Mouse (Mus musculus): ENCODE measurements at regions not wholly inside any gene's neighbourhood (a gene's known extent, or its start where the extent isn't known, plus 50 kb on each side); places are given as distances from the start of the nearest gene placed in this dataset.

DNA sequence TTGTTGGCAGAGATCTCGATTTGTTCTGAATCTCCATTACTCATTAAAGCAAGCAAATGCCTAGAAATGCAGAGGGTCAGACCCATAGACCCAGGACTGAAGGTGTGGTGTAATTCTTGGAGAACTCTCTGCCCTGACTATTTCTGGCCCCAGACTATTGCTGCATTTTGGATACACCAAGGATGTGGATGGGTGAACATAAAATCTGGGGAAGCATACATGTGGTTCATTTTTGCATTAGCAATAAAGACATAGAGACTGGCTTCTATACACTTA lies 303.0 kb downstream of the Meis1 start:
- no peak for DNase-seq (ENCODE audit: low spot score in 2 of 2)

DNA sequence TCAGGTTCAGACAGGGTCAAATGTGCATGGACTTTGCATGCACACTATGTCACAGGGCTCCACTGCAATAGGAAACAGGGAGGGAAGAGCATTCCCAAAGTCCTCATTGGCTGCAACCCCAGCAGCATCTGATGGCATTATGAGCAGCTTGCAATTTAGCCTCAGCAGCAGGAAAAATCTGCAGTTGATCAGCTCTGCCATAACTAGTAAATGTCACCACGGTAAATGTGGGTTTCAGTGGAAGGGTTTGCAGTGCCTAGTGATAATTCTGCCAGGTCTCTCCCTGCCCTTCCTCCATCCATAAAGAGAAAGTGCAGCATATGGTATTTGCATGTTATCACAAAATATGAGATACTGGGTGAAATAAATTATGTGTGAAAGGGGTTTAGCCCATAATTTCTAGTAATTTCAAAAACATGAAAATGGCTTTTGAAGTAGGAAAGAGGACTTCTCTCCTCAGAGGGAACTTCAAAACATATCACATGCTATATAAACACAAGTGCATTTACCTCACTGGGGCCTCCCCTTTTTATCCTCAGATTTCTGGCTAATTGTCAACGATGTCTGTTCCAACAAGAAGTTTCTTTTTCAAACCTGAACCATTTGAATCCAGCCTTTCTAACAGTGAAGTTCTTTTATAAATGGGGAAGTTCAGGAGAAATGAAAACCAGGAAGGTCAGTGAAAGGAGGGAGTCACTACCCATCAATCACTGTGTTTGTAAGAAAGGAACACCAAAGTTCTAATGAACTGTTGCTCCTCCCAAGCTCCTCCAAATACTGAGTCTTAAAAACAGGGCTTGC lies 303.5 kb downstream of the Meis1 start:
- DNase-seq (ENCODE audit: low spot score in 2 of 2) = no peak

DNA sequence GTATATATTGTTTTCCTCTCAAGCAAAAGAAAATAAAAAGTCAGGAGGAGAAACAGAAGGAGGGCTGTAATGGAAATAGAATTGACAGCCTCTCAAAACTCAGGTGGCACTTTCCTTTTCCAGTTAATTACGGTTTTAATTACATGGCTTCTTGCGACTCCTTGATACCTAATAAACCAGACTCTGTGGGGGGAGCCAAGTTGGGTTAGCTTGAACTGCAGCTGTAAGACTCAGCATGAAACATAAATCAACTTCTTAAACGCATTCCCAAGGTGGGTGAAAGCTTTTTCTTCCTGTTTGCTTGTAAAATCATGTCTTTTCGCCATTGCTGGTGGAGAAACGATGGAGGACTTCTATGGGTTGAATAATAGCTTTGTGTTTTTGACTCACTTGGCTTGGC lies 304.4 kb downstream of the Meis1 start:
- DNase-seq (ENCODE audit: low spot score in 2 of 2) = no peak

DNA sequence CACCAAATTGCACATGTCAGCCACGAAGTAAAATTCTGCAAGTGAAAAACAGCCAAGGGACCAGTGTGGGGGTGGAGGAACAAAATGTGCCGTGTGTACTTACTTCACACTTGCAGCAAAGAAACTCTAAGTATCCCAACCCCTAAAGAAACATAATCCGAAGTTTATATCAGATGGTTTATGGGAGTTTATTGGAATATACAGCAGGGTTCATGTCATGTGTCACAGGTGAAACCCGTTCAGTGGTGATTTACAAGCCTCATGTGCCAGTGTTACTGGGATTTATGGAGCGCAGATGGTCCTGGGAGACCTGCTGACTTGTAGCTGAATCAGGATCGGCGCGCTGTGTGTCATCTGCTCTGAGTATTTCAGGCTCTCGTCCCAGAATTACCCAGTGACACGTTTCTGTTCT lies 306.1 kb downstream of the Meis1 start:
- DNase-seq (ENCODE audit: low spot score in 2 of 2) = no peak

DNA sequence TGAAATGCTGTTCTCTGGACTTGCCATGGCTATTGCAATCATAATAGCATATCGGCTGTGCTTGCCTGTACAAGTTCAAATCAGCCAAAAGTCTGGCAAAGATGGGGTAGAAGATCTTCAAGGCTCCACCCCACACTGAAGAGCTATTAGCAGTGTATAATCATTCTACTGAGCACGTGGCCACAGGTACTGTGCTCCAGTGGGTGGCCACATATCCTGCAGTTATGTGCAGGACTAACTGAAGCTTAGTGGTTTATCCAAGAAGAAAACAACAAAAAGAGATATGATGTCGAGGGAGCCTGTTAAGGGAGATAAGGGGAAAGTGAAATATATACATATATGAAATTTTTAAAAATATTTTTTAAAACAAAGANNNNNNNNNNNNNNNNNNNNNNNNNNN lies 309.2 kb downstream of the Meis1 start:
- DNase-seq (ENCODE audit: low spot score in 2 of 2) = no peak

DNA sequence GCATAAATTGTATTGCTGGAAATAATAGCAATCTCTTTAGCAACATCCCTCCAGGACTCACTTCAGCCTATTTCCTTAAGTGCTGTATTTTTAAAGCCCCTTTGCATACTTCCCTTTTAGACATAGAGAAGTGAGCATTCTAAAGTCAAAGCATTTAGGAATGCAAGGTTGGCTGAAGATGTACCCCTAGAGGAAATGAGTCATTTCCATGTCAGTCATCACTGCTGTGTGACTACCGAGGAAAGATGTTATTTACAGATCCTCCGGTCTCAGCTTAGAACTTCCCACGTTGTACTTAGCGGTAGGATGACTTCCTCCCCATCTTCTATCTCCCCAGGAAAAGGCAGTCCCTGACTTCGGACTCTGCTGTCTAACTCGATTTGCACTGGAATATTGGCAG lies 337.2 kb downstream of the Meis1 start:
- no peak for DNase-seq (ENCODE audit: low spot score in 2 of 2)

DNA sequence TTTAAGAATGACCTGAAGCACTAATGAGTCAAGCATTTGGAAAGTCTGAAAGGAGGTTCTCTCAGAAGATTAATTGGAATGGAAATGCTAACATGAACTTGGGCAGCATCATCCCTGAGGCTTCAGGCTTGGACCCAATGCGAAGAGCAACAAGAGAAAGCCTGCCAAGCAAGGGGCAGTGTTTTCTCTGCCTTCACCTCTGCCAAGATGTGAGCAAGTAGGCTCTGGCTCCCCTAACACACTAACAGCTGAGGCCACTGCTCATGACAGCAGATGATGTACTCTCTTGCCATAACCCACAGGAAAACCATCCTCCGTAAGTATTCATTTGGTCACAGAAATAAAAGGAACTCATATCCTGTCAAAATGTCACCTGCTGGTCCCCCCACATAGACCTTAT lies 341.9 kb downstream of the Meis1 start:
- no peak for DNase-seq (ENCODE audit: low spot score in 2 of 2)

DNA sequence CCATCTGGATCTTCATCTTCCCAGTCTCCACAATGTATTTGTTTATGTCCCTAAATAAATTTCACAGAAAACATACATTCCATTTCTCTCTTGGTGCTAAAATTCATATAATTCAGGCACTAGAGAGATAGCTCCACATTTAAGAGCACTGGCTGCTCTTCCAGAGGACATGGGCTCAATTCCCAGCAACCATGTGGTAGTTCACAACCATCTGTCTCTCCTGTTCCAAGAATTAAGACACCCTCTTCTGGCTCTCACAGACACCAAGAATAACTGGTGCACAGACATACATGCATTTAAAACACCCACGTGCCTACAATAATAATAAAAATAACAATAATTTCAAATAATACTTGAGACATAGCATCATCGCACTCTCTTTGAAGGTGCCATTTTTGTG lies 347.8 kb downstream of the Meis1 start:
- no peak for DNase-seq (ENCODE audit: low spot score in 2 of 2)

DNA sequence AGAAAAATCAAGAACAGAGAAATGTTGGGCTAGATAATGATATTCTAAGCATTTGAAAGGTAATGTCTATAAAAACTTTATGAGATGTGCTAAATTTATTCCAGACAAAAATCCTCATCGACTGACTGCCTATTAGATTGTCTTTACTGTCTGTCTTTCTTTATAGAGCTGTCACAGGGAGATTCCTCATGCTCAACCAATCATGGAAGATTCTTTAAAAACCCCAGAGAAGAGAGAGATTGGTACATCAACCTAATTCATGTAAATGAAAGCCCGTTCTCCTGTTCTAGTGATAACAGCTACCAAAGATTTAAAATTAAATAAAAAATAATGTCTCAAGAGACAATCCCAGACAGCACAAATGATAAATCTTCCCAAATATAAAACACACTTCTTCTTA lies 349.5 kb downstream of the Meis1 start:
- DNase-seq (ENCODE audit: low spot score in 2 of 2) = no peak

DNA sequence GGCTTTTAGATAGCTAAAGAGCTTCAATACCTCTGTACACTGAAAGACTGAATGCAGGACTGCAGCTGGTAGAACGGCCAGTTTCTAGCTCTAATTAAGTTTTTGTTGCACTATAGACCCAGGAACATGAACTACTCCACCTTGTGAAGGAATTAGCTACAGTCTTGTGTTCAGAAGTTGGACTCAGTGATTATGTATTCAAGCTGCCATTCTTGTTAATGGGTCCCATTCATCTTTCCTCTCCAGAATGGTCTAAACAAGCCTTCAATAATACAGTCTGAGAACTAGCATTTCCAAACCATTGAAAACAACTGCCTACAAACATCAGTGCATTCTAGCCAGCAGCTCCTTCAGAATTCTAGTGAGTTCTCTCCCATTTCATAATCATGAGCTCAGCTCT lies 362.4 kb downstream of the Meis1 start:
- no peak for DNase-seq (ENCODE audit: low spot score in 2 of 2)

DNA sequence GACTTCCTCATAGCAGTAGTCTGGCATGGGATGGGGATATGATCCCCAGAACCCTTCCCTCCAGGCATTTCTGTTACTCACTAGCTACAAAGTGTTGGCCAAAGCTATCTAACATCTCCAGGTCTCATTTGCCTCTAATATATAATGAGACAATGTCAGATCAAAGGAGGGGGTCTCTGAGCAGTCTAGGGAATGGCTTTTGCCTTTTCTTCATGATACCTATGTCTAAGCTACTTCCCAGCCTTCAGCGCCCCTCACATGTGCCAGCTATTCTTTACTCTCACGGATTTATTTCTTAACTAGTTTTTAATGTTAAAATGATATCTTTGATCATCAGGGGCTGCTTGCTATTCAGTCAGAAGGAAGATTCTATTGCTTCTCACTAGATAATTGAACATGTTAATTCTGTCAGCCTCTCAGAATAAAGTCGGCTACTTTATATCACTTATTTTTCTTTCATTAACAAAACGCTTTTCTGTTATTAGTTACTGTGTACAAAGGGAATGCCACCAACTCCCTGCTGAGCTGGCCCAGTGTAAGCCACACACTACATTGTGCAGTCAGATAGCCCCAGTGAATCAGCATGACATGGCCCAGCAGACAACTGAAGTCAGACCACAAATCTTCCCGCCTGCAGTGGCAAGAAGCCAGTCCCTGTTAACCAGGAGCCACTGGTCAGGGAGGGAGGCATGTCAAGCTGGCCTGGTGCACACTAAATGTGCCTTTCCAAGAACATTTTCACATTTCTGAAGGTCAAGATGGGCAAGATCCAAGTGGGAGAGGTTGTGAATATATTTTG lies 386.6 kb downstream of the Meis1 start:
- DNase-seq (ENCODE audit: low spot score in 2 of 2) = no peak

DNA sequence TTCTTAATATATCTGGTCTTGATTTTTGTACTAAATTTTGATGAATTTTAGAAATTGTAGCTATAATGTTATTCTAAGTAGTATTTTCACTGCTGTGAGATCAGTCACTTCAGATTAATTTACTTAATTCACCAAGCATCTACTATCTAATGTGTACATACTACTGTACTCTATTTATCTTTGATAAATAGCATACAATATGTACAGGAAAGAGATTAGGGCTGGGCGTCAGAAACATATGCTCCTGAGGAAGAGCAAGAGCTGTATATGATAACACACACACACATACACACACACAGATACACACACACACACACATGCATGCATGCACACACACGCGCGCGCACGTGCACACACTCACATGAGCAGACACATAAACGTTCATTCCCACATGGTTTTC lies 387.2 kb downstream of the Meis1 start:
- DNase-seq (ENCODE audit: low spot score in 2 of 2) = no peak

DNA sequence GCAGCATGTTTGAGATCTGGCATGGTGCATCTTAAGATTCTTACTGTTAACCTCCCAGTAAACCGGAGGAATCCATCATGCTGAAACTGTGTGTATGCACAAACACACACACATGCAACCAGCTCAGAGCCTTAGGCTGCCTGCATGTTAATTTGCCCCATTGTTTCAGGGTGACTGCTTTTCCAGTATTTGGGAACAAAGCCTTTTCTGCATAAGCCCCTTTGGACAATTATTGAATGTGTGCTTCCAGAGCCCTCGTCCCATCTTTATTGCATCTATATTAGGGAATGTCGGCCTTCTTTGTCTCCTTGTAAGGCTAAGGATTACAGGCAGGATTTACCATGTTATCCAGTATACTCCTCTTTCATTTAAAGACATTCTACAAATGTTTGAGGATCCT lies 397.0 kb downstream of the Meis1 start:
- no peak for DNase-seq (ENCODE audit: low spot score in 2 of 2)

DNA sequence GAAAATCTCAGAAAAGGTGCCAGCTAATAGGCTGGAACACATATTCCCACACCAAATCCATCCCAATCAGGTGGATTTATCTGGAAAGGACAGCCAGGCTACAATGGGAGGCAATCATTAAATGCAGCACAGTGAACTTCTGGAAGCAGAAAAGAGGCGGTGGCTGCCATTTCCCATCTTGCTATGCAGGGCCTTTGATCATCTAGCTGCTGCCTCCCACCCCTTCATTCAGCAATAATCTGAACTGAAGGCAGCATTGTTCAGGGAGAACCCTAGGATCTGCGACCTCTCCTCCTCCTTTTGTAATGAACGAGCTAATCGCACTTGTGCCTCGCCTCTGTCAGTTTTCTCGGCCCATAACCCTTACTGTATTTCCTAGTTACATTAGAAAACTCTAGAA lies 413.9 kb downstream of the Meis1 start:
- no peak for DNase-seq (ENCODE audit: low spot score in 2 of 2)

DNA sequence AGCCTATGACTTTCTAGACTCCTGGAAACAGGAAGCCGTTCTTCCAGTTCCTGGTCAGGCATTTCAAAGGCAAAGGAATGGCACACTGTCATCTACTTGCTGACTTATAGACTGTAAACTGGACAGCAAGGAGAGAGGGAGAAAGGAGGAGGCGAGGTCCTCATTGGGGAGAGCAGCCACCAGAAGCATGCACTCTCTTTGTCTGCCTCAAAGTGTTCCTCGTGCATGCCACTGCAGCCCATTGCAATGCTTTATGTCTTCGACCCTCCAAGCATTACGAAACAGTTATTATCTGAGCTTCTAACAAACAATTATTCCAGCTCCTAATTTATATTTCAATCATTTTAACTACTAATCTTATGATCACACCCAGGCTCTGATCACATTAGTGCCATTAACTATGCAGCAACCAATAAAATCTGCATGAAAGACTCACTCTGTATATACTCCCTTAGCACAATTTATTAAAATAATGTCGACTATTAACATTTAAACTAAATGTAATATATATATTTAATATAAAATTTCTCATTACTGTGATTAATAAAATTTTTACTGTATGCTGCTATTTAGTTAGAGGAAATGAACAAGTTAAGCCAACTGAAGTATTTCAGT lies 417.1 kb downstream of the Meis1 start:
- DNase-seq (ENCODE audit: low spot score in 2 of 2) = no peak

DNA sequence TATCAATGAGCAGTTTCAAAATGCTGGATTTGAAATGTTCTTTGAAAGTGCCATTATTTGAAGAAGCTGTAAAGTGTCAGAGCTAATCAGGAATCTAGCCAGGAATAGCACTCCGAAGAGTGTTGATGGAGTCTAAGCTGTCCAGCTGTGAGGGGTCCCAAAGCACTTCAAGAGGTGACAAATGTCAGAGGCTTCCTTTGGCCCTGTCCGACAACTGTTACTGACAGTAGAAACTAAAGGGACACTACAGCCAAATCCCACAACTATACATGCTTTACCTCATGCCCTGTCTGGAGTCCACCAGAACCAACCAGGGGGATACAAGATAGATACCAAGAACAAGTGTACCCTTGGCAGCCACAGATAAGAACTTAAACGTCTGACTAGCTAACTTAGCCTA lies 420.4 kb downstream of the Meis1 start:
- DNase-seq (ENCODE audit: low spot score in 2 of 2) = no peak

DNA sequence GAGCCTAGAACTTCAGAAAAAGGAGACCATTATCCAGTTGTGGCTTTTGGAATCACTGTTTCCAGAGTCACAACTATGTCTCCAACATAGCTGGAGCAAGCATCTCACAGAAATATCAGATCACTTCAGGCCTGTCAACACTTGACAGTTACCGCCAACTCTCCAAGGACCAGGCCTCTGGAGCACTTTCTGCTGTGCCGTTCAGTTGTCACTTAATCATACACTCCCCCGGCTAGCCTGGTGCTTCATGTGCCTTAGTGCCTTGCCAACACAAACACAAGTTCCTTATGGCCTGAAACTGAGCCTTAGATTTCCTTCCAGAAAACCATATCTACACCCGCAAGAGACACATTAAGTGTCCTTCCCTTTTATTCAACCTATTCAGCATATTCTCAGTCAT lies 421.8 kb downstream of the Meis1 start:
- DNase-seq (ENCODE audit: low spot score in 2 of 2) = no peak

DNA sequence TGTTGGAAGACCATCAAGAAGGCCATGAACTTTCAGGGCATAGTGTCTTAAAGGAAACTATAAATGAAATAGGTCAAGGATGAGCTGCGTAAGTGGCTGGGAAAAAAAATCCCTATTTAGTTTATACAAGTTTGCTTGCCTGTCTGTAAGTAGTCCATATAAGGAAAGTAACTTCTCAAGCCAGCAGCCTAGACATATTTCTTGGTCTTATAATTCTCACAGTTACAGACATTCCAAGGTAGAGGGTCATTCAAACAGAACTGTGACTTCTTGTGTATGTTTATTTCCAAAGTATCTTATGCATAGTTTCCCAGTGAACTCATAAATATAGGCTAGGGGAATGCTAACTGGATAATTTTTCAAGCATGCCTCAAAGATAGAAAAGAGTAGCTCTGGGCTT lies 428.3 kb downstream of the Meis1 start:
- DNase-seq (ENCODE audit: low spot score in 2 of 2) = no peak

DNA sequence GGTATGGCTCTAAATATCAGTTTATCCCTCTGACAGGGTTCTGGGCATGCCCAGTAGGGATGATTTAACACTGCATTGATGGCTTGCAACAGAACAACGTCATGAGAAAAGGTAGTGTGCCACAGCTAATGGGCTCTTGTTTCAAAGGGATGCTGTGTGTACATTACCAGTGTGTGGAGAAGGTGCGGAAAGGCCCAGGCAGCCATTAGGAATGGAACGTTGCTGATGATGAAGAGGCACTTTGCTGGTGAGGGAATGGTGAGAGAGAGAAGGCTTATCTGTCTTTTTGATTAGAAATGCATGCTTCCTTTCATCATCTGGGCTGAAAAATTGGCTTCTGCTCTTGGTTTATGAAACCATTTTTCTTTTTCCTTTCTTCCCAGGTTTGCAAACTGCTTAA lies 432.3 kb downstream of the Meis1 start:
- DNase-seq (ENCODE audit: low spot score in 2 of 2) = no peak

DNA sequence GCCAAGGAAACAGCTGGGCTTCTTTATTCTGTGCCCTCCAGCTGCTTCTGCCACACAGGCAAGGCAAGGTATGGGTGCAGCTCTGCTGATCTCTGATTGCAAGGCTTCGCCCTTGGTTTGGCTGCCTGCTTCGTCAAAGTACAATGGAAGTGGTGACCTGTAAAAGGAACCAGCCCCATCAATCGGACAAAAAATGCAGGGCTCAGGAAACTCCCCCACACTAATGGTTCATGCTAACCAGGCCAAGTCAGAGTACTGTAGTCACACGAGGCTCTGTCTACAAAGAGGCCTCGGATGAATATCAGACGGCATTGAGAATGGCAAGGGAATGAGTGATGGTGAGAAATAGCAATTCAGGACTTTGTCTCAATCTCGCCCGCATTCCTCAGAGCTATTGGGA lies 433.8 kb downstream of the Meis1 start:
- DNase-seq (ENCODE audit: low spot score in 2 of 2) = no peak

DNA sequence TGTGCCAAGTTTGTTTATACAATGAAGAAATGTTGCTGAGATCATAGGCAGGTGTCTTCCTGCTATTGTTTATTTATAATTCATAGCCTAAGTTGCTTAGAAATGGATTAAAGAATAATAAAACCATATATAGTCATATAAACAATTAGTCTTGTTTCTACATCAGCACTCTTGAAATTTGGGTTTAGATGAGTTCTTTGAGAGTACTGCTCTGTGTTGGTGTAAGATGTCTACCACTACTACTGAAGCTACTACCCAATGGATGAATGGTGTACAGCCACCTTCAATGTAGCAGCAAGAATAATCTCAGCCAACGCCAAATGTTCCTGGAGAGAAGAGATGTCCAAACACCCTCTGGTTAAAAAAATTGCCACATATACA lies 436.0 kb downstream of the Meis1 start:
- no peak for DNase-seq (ENCODE audit: low spot score in 2 of 2)

DNA sequence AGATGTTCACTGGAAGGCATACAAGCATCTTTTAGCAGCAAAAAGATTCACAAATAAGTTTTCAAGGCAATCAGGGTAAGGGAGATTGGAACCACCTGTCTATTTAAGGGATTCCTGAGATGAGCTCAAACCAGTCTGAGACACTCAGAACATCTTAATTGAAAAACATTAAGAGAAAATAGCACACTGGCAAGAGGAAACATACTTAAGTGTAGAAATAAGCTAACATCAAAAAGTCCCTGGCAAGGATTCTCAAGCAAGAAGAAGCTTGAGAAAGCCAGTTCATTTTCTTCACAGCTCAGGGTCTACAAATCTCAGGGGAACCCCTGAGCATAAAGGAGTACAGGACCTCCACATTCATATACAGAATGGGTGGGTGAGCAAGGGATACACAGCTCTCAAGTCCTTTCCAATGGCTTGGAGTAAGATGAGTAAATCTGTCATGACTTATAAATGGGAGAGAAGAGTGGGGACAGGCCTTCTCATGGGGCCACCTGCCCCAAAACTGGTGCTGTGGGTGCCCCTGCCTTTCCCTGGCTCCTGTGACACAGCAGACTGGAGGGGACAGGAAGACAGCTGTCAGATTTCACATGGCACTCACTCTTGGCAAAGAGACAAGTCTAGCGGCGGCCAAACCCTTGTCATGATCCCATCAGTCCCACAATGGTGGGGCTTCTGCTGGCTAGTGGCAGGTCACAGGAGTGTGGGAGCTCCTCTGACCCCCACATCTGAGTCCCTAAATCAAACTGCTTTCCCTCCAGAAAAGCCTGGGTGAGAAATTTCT lies 436.6 kb downstream of the Meis1 start:
- no peak for DNase-seq (ENCODE audit: low spot score in 2 of 2)
